Mouse (Mus musculus) intestine, postnatal 0 days (tissue): ENCODE results near the gene Nudt1. TPM values are rescaled to one million over a fixed set of nuclear protein-coding genes. Genes with fewer than 3 reads are reported as not detected.
A peak's percentile ranks its signal among the peaks of the same experiment; 100 is the strongest.

ENCODE experiments used
- ATAC-seq: fragments of 200-750 bp; cut with Nextera tagmentation; 2 replicates; pipeline ENCODE4 v1.8.0; 2017; ENCODE audit warnings: mild to moderate bottlenecking, moderate TSS enrichment, moderate library complexity
- H3K27ac ChIP-seq: fragments of 300-500 bp; sonication (generic); 2 replicates; pipeline ENCODE4 v1.5.1; 2014; ENCODE audit warnings: mild to moderate bottlenecking, low read depth, low read length, moderate library complexity
- H3K27me3 ChIP-seq: fragments of 300-500 bp; sonication (generic); replicated peaks from 2 replicates; pipeline ENCODE4 v1.6.1; 2014; ENCODE audit warnings: low read length, mixed read lengths; ENCODE audit not compliant: control insufficient read depth, insufficient read depth
- H3K36me3 ChIP-seq: fragments of 300-500 bp; sonication (generic); 2 replicates; pipeline ENCODE4 v1.6.1; 2014; ENCODE audit warnings: mild to moderate bottlenecking, moderate library complexity; ENCODE audit not compliant: control insufficient read depth, insufficient read depth
- H3K4me1 ChIP-seq: fragments of 300-500 bp; sonication (generic); replicated peaks from 2 replicates; pipeline ENCODE4 v1.6.1; 2014; ENCODE audit warnings: antibody characterized with exemption, low read length, mixed read lengths; ENCODE audit not compliant: control insufficient read depth, insufficient read depth
- H3K4me2 ChIP-seq: fragments of 300-500 bp; sonication (generic); replicated peaks from 2 replicates; pipeline ENCODE4 v1.6.1; 2014; ENCODE audit warnings: low read depth, mild to moderate bottlenecking, moderate library complexity
- H3K4me3 ChIP-seq: fragments of 300-500 bp; sonication (generic); 2 replicates; pipeline ENCODE4 v1.5.1; 2014; ENCODE audit warnings: low read depth, low read length
- H3K9ac ChIP-seq: fragments of 300-500 bp; sonication (generic); 2 replicates; pipeline ENCODE4 v1.6.1; 2014; ENCODE audit warnings: mild to moderate bottlenecking, low read depth, low read length
- H3K9me3 ChIP-seq: fragments of 300-500 bp; sonication (generic); 2 replicates; pipeline ENCODE4 v1.6.1; 2016; ENCODE audit warnings: mixed run types; ENCODE audit not compliant: control insufficient read depth
- CTCF ChIP-seq: sonication (generic); IDR thresholded peaks from 2 replicates; pipeline ENCODE4 v1.5.1; 2016; ENCODE audit warnings: low read depth, mild to moderate bottlenecking, control low read depth, antibody characterized with exemption, moderate library complexity
- WGBS: fragments of 180-500 bp; shearing (Covaris S2); extraction: QIAGEN DNeasy Blood & Tissue Kit; methylation state at CpG from one replicate; pipeline ENCODE4 v1.1.7; 2014; 5-methylcytosine and 5-hydroxymethylcytosine counted together
- polyA plus RNA-seq: library from polyadenylated mRNA; unstranded; fragments of >200 nt; fragmentation: Nextera tagmentation; extraction: Ambion mirVana; gene quantifications from 2 replicates; pipeline ENCODE4 v1.2.1, GENCODE M21; 2015

Gene Nudt1
- polyA plus RNA-seq, 1 experiment from 2014 or later: 28.9 TPM

DNA sequence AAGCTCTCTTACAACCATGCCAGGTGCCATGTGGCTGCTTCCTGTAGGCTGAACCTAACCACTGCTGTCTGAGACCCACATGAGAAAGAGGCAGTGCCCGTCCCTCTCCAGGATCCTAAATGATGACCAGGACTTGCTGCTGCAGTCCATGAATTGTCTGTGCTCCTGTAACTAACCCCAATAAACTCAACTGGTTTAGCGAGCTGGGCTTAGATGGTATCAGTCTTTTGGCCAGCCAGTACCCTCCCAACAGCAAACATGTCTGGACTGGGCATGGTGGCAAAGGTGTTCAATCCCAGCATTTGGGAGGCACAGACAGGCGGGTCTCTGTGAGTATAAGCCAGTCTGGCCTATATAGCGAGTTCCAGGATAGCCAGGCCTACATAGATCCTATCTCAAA lies 47.5 kb downstream of the Nudt1 start:
- Histone ChIP-seq H3K4me2 (no peak overlapping the region), H3K36me3 (no peaks in the 10 kb centered on the region; the same call in 1 of the 2 replicates), H3K4me1 (0 out of 2 replicates have a peak, but pooled peaks cover 2% of the 10 kb centered on the region), H3K27ac (no peak overlapping the region), H3K9me3 (no peaks in the 10 kb centered on the region), H3K27me3 (no peaks in the 10 kb centered on the region), H3K4me3 (no peak overlapping the region), H3K9ac (no peak overlapping the region)
- WGBS: 80% methylated on average over 4 of the region's 4 CpGs
- TF ChIP-seq CTCF: no peak
- no peak for ATAC-seq

DNA sequence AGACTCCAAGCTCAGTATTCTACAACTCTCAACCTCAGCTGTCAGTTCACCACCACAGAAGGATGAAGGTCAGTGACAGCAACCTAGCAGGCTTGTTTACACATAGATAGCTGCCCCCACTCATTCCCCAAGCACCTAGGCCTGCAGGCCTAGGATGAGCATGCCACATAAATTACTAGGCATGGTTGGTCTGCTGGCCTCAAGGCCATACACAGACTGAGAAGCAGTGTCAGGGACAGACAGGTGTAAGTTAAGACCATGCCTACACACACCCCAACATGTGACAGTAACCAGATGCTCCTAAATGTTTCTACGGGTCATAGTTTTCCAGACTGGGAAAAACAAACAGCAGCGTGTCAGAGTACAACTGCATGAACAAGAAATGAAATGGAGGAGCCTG lies 48.0 kb downstream of the Nudt1 start:
- H3K4me3 ChIP-seq: no peak overlapping the region
- TF ChIP-seq CTCF: no peak
- 0 out of 2 replicates have a peak, but pooled peaks cover 2% of the 10 kb centered on the region for H3K4me1 ChIP-seq
- no peaks in the 10 kb centered on the region for H3K9me3 ChIP-seq
- no peaks in the 10 kb centered on the region; the same call in 1 of the 2 replicates for H3K36me3 ChIP-seq
- H3K27me3 ChIP-seq: no peaks in the 10 kb centered on the region
- no peak overlapping the region for H3K4me2 ChIP-seq
- 55% methylated on average over 2 of the region's 2 CpGs for WGBS
- H3K27ac ChIP-seq: no peak overlapping the region
- ATAC-seq: no peak
- no peak overlapping the region for H3K9ac ChIP-seq

DNA sequence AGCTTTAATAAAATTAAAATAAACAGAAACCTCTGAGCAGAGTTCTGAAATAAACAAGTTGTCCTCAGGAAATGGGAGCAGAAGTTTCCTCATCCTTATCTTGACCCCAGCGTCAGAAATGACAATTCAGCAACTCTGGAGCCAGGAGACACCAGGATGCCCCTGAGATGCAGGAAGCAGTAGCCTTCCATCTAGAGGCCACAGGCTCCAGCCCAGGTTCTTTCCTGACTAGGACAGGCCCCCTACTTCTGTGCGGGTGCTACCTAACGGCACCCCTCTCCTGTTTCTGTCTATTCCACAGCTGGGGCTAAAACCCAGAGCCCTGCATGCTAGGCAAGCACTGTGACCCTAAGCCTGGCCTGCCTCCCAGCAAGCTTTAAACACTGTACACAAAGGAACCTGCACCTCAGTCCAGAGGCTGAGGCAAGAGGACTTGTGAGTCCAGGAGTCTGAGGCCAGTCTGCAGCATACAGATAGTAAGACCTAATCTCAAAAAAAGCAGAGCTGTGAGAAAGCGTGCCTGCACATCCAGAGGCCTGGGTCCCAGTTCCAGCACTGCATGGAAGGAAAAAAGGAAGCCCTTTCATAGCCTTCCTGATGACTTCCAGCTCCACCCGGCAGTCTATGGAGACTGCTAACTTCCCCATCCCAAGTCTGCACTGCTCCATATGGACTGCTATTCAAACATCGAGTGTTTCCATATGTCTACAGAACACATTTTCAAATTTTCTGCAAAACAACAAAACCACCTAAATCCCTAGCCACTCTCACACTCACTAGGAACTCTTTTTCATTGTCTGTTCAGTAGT lies 49.2 kb downstream of the Nudt1 start:
- Histone ChIP-seq H3K27ac (0 out of 2 replicates have a peak overlapping the region, but pooled peaks have one; percentile 17), H3K4me3 (no peak overlapping the region), H3K9me3 (no peaks in the 10 kb centered on the region), H3K36me3 (no peaks in the 10 kb centered on the region; the same call in 1 of the 2 replicates), H3K4me1 (0 out of 2 replicates have a peak, but pooled peaks cover 2% of the 10 kb centered on the region), H3K9ac (no peak overlapping the region), H3K27me3 (no peaks in the 10 kb centered on the region), H3K4me2 (no peak overlapping the region)
- no peak for ATAC-seq
- WGBS: 52% methylated on average over 6 of the region's 6 CpGs
- TF ChIP-seq CTCF: 0 out of 2 replicates have a peak, but pooled peaks have one; percentile 12

DNA sequence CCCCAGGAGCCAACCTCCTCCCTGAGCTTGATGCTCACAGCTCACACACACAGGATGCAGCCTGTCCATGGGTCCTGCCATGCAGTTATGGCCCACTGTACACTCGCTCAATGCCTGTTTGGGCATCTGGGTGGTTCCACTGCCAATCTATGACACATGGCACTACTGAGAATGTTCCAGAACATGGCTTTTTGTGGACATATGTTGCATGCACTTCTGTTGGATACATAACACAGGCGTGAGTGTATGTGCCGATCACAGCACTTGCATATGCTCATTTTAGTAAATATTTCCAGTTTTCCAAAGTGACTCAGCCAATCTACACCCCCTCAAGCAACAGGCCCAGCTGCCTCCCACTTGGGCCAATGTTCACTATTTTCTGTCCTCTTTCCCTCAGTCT lies 50.2 kb downstream of the Nudt1 start:
- 92% methylated on average over 3 of the region's 3 CpGs for WGBS
- H3K9ac ChIP-seq: no peak overlapping the region
- H3K4me2 ChIP-seq: no peak overlapping the region
- no peak for TF ChIP-seq CTCF
- no peak for ATAC-seq
- H3K27me3 ChIP-seq: no peaks in the 10 kb centered on the region
- H3K4me3 ChIP-seq: no peak overlapping the region
- H3K4me1 ChIP-seq: 0 out of 2 replicates have a peak, but pooled peaks cover 2% of the 10 kb centered on the region
- no peaks in the 10 kb centered on the region for H3K9me3 ChIP-seq
- H3K27ac ChIP-seq: no peak overlapping the region
- H3K36me3 ChIP-seq: no peaks in the 10 kb centered on the region

DNA sequence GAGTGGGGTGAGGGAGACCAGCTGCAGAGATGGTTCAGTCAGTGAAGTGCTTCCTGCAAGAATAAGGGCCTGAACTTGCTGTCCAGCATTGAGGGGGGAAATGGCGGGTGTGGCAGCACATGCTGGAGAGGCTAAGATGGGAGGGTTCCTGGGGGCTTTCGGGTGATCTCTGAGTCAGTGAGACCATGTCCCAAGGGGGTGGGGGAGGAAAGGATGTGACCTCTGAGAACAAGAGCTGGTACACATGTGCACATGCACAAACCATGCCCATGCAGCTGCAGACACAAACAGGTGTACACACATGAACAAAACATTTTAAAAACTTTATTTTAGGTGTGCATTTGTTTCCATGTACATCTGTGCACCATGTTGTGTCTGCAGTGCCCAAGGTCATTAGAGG lies 52.3 kb downstream of the Nudt1 start:
- Histone ChIP-seq H3K9me3 (no peaks in the 10 kb centered on the region), H3K27ac (no peak overlapping the region), H3K9ac (no peak overlapping the region), H3K36me3 (0 out of 2 replicates have a peak, but pooled peaks cover 4% of the 10 kb centered on the region), H3K27me3 (no peaks in the 10 kb centered on the region), H3K4me1 (0 out of 2 replicates have a peak, but pooled peaks cover 2% of the 10 kb centered on the region), H3K4me2 (no peak overlapping the region), H3K4me3 (no peak overlapping the region)
- no peak for TF ChIP-seq CTCF
- no peak for ATAC-seq
- WGBS: 66% methylated on average over 2 of the region's 2 CpGs

DNA sequence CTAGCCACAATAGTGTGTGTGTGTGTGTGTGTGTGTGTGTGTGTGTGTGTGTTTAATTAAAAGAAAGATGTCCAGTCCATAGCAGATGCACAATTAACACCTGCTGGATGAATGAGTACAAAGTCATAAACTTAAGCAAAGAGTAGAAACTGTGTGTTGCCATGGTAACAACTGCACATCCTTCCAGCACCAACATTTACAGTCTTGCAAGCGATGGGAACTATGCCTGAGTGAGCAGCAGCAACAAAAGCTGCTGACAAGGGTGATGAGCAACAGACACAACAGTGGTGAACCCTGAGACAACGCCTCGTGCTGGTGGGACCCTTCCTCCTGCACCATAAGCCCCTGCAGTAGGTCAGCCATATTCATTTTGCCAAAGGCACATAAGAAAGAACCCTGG lies 52.8 kb downstream of the Nudt1 start:
- H3K9me3 ChIP-seq: no peaks in the 10 kb centered on the region
- H3K27me3 ChIP-seq: no peaks in the 10 kb centered on the region
- WGBS: 53% methylated on average over 3 of the region's 3 CpGs
- no peak overlapping the region for H3K27ac ChIP-seq
- H3K36me3 ChIP-seq: 0 out of 2 replicates have a peak, but pooled peaks cover 4% of the 10 kb centered on the region
- no peak overlapping the region for H3K9ac ChIP-seq
- H3K4me3 ChIP-seq: no peak overlapping the region
- H3K4me1 ChIP-seq: no peaks in the 10 kb centered on the region
- no peak for TF ChIP-seq CTCF
- no peak overlapping the region for H3K4me2 ChIP-seq
- no peak for ATAC-seq
